Mouse (Mus musculus) CH12.LX (cell line): Measurements from ENCODE around the gene Mamstr.

Experiments
- CTCF ChIP-seq, 2 experiments: IDR thresholded peaks in 1 of 2; conservative IDR thresholded peaks in 1 of 2; 2 replicates each; pipeline ENCODE4 v1.5.1; 2011 to 2012; ENCODE audit warnings: low read depth in 2 of 2, low read length in 2 of 2, improper control_type of control experiment in 1 of 2, inconsistent platforms in 1 of 2, mild to moderate bottlenecking in 1 of 2, moderate library complexity in 1 of 2
- EP300 ChIP-seq: IDR thresholded peaks from 2 replicates; pipeline ENCODE4 v1.6.1; 2011; ENCODE audit warnings: low read length, improper control_type of control experiment
- IRF4 ChIP-seq: IDR thresholded peaks from 2 replicates; pipeline ENCODE4 v1.6.1; 2014; ENCODE audit warnings: low read depth, mild to moderate bottlenecking, inconsistent platforms, low read length, improper control_type of control experiment
- POLR2A ChIP-seq: IDR thresholded peaks from 2 replicates; pipeline ENCODE4 v1.6.1; 2011; ENCODE audit warnings: low read depth, mild to moderate bottlenecking, improper control_type of control experiment, low read length
- POLR2AphosphoS2 ChIP-seq: IDR thresholded peaks from 2 replicates; pipeline ENCODE4 v1.6.1; 2011; ENCODE audit warnings: low read depth, low read length, improper control_type of control experiment
- USF1 ChIP-seq: IDR thresholded peaks from 2 replicates; pipeline ENCODE4 v1.6.1; 2014; ENCODE audit warnings: low read depth, mild to moderate bottlenecking, inconsistent platforms, low read length, improper control_type of control experiment

- TF ChIP-seq IRF4 (0 out of 2 replicates have a peak, but pooled peaks have one; percentile 5), EP300 (no peak), CTCF (conservative IDR thresholded peaks at IDR 0.05 in 1 of 2, IDR thresholded peaks at IDR 0.05 in 1 of 2; ENCODE audit: low read depth in 2 of 2, low read length in 2 of 2) (no peak), POLR2AphosphoS2 (no peak), POLR2A (no peak), USF1 (no peak)
These were observed 22.6 kb upstream of the Mamstr start, which contains the start of gene Fut1 for GRCm38 (mm10) chr7:45617042-45617695.
